Mouse (Mus musculus): Measurements from ENCODE around the gene Fam117a.

GRCm38 (mm10) chr11:95364388-95364787 is 27.6 kb downstream of the Fam117a start:
- TF ChIP-seq HCFC1 (IDR thresholded peaks at IDR 0.05; ENCODE audit: borderline replicate concordance, insufficient read depth, low read length) (no peak), ZNF384 (IDR thresholded peaks at IDR 0.05; ENCODE audit: low read depth, low read length) (no peak), MAFK (IDR thresholded peaks at IDR 0.05; ENCODE audit: insufficient read depth, low read depth, low read length) (no peak), CHD2 (IDR thresholded peaks at IDR 0.05; ENCODE audit: low read depth, low read length) (no peak), ZC3H11A (IDR thresholded peaks at IDR 0.05; ENCODE audit: borderline replicate concordance, low read depth, low read length) (no peak)

Data from ES-E14 (cell line).